Mouse (Mus musculus): ENCODE results near the gene Sphk2. TPM values are rescaled to one million over a fixed set of nuclear protein-coding genes. Genes with fewer than 3 reads are reported as not detected.
"Not testable (repeated sequence)": the region's sequence is repeated elsewhere in the genome, so short reads cannot be mapped to it uniquely, and the experiment has no call there.

Gene Sphk2
- polyA plus RNA-seq, 1 experiment from 2014 or later = 18.5 TPM

DNA sequence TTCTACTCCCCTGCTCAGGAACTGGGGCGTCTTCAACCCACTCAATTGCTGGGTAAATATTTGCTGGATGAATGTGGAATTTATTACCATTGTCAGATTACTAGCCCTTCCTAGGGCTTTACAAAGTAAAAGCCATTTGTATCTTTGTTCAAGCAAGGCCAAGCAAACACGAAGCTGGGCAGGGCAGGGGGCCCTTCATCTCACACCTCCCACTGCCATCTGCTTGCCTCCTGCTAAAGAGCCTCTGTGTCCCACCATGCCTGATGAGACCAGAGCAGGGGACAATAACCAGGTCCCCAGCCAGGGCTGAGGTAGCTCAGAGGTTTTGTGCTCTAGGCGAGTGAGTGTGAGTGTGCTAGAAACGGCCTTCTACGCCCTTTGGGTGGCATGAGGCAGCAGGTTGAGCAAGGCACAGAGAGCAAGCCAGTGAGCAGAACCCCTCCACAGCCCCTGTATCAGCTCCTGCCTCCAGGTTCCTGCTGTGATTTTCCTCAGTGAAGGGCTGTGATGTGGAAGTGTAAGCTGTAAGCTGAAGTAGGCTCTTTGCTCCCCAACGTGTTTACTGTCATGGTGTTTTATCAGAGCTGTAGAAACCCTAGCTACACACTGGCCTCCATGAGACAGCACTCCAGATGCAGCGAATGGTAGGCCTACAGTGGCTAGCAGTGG, 40.0 kb downstream of the Sphk2 start:
- H3K9ac ChIP-seq = no peak overlapping the region
- ATAC-seq (ENCODE audit: insufficient number of reproducible peaks, low FRiP score) = no peak
- WGBS = 65% methylated on average over 7 of the region's 7 CpGs
- H3K9me3 ChIP-seq (replicated peaks) = no peaks in the 10 kb centered on the region
- no peaks in the 10 kb centered on the region for H3K27me3 ChIP-seq (replicated peaks)
- H3K4me3 ChIP-seq = no peak overlapping the region
- no peak overlapping the region for H3K4me2 ChIP-seq
- no peaks in the 10 kb centered on the region for H3K36me3 ChIP-seq
- H3K4me1 ChIP-seq (replicated peaks) = peaks cover 26% of the 10 kb centered on the region
- H3K27ac ChIP-seq (ENCODE audit: poor library complexity, severe bottlenecking) = no peak overlapping the region

DNA sequence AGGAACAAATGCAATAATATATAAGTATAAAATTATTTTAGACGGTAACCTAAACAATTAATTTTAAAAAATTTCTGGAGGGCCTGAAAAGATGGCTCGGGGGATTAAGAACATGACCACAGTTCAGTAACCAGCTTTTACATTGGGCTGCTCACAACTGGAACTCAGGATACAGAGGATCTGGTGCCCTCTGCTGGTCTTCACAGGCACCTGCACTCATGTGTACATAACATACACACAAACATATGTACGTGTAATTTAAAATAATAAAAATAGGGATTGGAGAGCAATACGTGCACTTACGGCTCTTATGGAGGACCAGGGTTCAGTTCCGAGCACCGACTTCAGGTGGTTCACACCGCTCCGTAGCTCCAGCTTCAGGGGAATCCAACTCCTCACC, 48.9 kb downstream of the Sphk2 start:
- H3K9ac ChIP-seq = no peak overlapping the region
- peaks cover 13% of the 10 kb centered on the region for H3K4me1 ChIP-seq (replicated peaks)
- H3K9me3 ChIP-seq (replicated peaks) = peaks cover 6% of the 10 kb centered on the region
- no peaks in the 10 kb centered on the region for H3K27me3 ChIP-seq (replicated peaks)
- H3K36me3 ChIP-seq = no peaks in the 10 kb centered on the region
- no peak overlapping the region for H3K4me3 ChIP-seq
- no peak overlapping the region for H3K27ac ChIP-seq (ENCODE audit: poor library complexity, severe bottlenecking)
- 92% methylated on average over 9 of the region's 9 CpGs for WGBS
- H3K4me2 ChIP-seq = no peak overlapping the region
- ATAC-seq (ENCODE audit: insufficient number of reproducible peaks, low FRiP score) = no peak

DNA sequence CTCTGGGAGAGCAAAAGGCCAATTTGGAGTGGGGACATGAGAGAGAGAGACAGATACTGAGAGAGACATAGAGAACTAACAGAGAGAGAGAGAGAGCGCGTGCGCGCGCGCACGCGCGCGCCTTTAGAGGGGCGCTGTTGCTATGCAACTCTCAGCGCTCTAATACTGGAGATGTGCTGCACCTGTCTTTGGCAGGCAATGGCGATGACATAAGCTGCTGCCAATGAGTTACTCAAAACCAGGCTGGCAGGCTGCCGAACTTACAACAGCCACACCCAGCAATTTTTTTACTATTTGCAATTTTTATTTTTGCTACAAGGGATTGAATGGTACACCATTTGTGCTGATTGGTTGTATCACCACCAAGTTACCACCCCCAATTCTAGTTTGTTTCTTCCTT, 50.0 kb downstream of the Sphk2 start:
- no peak for ATAC-seq (ENCODE audit: insufficient number of reproducible peaks, low FRiP score)
- Histone ChIP-seq H3K9ac (no peak overlapping the region), H3K9me3 (replicated peaks) (peaks cover 6% of the 10 kb centered on the region), H3K4me3 (no peak overlapping the region), H3K4me1 (replicated peaks) (peaks cover 13% of the 10 kb centered on the region), H3K4me2 (no peak overlapping the region), H3K27ac (ENCODE audit: poor library complexity, severe bottlenecking) (no peak overlapping the region), H3K27me3 (replicated peaks) (no peaks in the 10 kb centered on the region), H3K36me3 (no peaks in the 10 kb centered on the region)
- 64% methylated on average over 14 of the region's 14 CpGs for WGBS

DNA sequence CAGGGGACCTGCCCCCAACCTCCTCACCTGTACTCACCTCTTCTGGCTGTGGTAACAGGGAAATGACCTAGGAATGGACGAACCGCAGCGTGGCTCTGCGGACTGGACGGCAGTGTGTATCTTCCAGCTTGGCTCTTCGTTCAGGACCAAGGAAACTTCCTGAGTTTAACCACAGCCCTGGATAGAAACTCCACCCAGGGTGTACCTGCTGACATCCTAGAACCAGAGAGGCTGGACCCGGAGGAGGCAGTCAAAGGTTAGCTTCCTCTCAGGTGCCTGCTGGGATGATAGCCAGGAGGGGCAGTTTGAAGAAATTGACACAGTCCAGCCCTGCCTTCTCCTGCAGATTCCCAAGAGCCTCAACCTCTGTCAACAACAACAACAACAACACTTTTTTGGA, 51.6 kb downstream of the Sphk2 start, which contains the start of gene Fut2:
TSS of gene Fut2 (minus strand) at position 234 of the 400 bp plus-strand sequence.
- Histone ChIP-seq H3K4me1 (replicated peaks) (peaks cover 13% of the 10 kb centered on the region), H3K9me3 (replicated peaks) (peaks cover 3% of the 10 kb centered on the region), H3K4me3 (no peak within 1 kb of the TSS), H3K27ac (ENCODE audit: poor library complexity, severe bottlenecking) (no peak within 1 kb of the TSS), H3K27me3 (replicated peaks) (no peaks in the 10 kb centered on the region), H3K4me2 (no peak within 1 kb of the TSS), H3K36me3 (no peaks in the 10 kb centered on the region), H3K9ac (no peak within 1 kb of the TSS)
- ATAC-seq (ENCODE audit: insufficient number of reproducible peaks, low FRiP score) = no peak
- WGBS = 72% methylated on average over 7 of the region's 7 CpGs

DNA sequence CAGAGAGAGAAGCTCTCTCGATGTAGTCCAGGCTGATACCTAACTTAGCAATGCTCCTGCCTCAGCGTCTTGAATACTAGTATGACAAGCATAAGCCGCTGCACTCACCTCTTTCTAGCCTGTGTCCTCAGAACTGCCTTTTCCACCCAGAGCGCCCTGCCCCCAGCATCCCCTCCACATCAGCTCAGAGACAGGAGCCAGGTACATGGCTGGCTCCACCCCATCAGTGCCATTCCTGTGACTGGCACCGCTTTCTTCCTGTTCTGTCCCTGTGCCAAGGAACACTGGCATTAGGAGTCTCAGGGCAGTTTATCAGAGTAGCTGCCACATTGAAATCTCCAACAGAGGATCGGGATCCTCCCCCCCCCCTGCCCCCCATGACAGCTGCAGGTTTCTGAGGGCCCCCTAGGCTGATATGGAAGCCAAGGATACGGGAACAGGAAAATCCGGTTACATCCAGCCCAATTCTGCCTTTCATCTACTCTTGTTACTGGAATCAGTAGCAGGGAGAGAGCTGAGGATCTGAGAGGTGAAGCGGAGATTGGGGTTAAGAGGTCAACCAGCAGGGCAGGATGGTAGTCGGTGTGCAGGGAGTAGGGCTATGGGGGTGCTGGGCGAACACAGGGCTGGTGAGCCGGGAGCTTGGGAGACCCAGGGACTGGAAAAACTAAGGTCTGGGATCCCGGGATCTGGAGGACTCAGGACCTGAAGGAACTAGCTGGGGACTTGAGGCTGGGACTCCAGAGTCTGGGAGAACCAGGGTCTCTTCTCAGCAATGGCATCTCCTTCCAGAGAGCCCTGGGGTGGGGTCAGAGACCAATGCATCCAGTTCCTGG, 52.3 kb downstream of the Sphk2 start:
- Histone ChIP-seq H3K9ac (no peak overlapping the region), H3K4me2 (no peak overlapping the region), H3K4me3 (no peak overlapping the region), H3K27me3 (replicated peaks) (no peaks in the 10 kb centered on the region), H3K9me3 (replicated peaks) (peaks cover 3% of the 10 kb centered on the region), H3K36me3 (no peaks in the 10 kb centered on the region), H3K27ac (ENCODE audit: poor library complexity, severe bottlenecking) (no peak overlapping the region), H3K4me1 (replicated peaks) (peaks cover 13% of the 10 kb centered on the region)
- no peak for ATAC-seq (ENCODE audit: insufficient number of reproducible peaks, low FRiP score)
- WGBS = 49% methylated on average over 13 of the region's 13 CpGs

DNA sequence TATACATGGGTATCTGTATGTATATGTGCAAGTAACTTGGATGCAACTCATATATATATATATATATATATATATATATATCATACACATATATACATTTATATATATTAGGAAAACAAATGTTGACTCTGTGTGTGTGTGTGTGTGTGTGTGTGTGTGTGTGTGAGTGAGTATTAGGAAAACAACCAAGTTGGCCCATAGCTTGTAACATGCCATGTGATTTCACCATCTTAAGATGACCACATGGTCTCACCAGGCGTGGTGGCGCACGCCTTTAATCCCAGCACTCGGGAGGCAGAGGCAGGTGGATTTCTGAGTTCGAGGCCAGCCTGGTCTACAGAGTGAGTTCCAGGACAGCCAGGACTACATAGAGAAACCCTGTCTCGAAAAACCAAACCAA, 56.1 kb downstream of the Sphk2 start:
- not testable (repeated sequence) for H3K9ac ChIP-seq; H3K9me3 ChIP-seq (replicated peaks); H3K27ac ChIP-seq (ENCODE audit: poor library complexity, severe bottlenecking); H3K27me3 ChIP-seq (replicated peaks); H3K4me3 ChIP-seq; H3K4me2 ChIP-seq; H3K36me3 ChIP-seq; ATAC-seq (ENCODE audit: insufficient number of reproducible peaks, low FRiP score)
- WGBS = 85% methylated on average over 6 of the region's 6 CpGs
- H3K4me1 ChIP-seq (replicated peaks) = peaks cover 13% of the 10 kb centered on the region

DNA sequence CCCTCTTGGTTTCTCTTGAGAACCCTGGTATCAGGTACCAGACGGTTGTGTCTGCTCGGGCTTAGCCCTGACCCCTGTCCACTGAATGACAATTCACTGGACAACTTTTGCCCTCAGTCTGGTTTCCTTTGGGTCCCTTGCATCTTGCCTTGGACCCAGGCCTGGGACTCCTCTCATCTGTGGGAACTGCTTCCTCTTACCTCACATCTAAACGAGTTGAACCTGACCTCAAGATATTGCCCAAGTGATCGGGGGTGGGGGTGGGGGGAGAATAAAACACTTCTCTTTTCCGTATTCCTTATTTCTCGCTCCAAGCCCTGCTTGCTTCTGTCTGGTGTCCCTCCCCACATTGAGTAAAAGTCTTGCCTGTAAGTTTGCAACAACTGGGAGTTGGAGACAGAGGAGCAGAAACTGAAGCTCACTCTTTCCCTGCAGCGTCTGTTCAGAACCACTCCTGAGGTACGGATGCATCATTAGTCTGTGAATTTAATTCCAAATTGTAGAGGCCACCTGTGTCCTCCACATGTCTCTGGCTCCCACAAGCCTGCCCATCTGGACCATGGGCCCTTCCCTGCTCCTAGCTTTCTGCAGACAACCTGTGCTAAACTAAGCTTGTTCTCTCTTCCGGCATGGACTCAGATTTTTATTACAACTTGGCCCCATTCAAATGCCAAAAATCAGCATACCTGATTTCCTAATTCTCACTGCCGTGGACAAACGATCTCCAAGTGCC, 56.9 kb downstream of the Sphk2 start:
- no peak overlapping the region for H3K27ac ChIP-seq (ENCODE audit: poor library complexity, severe bottlenecking)
- no peaks in the 10 kb centered on the region for H3K36me3 ChIP-seq
- no peak overlapping the region for H3K4me3 ChIP-seq
- peaks cover 12% of the 10 kb centered on the region for H3K4me1 ChIP-seq (replicated peaks)
- 77% methylated on average over 11 of the region's 11 CpGs for WGBS
- H3K27me3 ChIP-seq (replicated peaks) = no peaks in the 10 kb centered on the region
- no peak for ATAC-seq (ENCODE audit: insufficient number of reproducible peaks, low FRiP score)
- H3K4me2 ChIP-seq = no peak overlapping the region
- H3K9me3 ChIP-seq (replicated peaks) = peaks cover 7% of the 10 kb centered on the region; the same call in 1 of the 2 replicates
- no peak overlapping the region for H3K9ac ChIP-seq

Other genes with a start within 250 kb of the Sphk2 start
- 0.87 TPM in 2 replicates for gene Tulp2, start 236.1 kb downstream of the Sphk2 start, polyA plus RNA-seq (2016; fragmentation: Nextera tagmentation; extraction: Ambion mirVana)
- not detected in 2 replicates for gene Gm45808, start 231.2 kb downstream of the Sphk2 start, polyA plus RNA-seq (2016; fragmentation: Nextera tagmentation; extraction: Ambion mirVana)
- 4.2 and 4.3 TPM in 2 replicates for gene Dhdh, start 229.2 kb downstream of the Sphk2 start, polyA plus RNA-seq (2016; fragmentation: Nextera tagmentation; extraction: Ambion mirVana)
- 176 and 185 TPM in 2 replicates for gene Nucb1, start 207.6 kb downstream of the Sphk2 start, polyA plus RNA-seq (2016; fragmentation: Nextera tagmentation; extraction: Ambion mirVana)
- gene Ppp1r15a, start 191.7 kb downstream of the Sphk2 start, polyA plus RNA-seq (2016; fragmentation: Nextera tagmentation; extraction: Ambion mirVana) = 33.7 and 35.2 TPM in 2 replicates
- gene Plekha4, start 191.7 kb downstream of the Sphk2 start, polyA plus RNA-seq (2016; fragmentation: Nextera tagmentation; extraction: Ambion mirVana) = 0.57 and 0.68 TPM in 2 replicates
- 0.64 and 0.70 TPM in 2 replicates for gene Hsd17b14, start 163.1 kb downstream of the Sphk2 start, polyA plus RNA-seq (2016; fragmentation: Nextera tagmentation; extraction: Ambion mirVana)
- gene Bcat2, start 147.8 kb downstream of the Sphk2 start, polyA plus RNA-seq (2016; fragmentation: Nextera tagmentation; extraction: Ambion mirVana) = 64.7 and 66.6 TPM in 2 replicates
- not detected in 2 replicates for gene Fgf21, start 102.5 kb downstream of the Sphk2 start, polyA plus RNA-seq (2016; fragmentation: Nextera tagmentation; extraction: Ambion mirVana)
- gene Fut1, start 100.7 kb downstream of the Sphk2 start, polyA plus RNA-seq (2016; fragmentation: Nextera tagmentation; extraction: Ambion mirVana) = not detected in 2 replicates
- gene Izumo1, start 96.2 kb downstream of the Sphk2 start, polyA plus RNA-seq (2016; fragmentation: Nextera tagmentation; extraction: Ambion mirVana) = 0.35 and 0.65 TPM in 2 replicates
- gene Rasip1, start 90.5 kb downstream of the Sphk2 start, polyA plus RNA-seq (2016; fragmentation: Nextera tagmentation; extraction: Ambion mirVana) = 36.1 and 38.1 TPM in 2 replicates
- 3.3 and 5.4 TPM in 2 replicates for gene Mamstr, start 78.0 kb downstream of the Sphk2 start, polyA plus RNA-seq (2016; fragmentation: Nextera tagmentation; extraction: Ambion mirVana)
- 0.77 TPM in 2 replicates for gene Fut2, start 51.6 kb downstream of the Sphk2 start, polyA plus RNA-seq (2016; fragmentation: Nextera tagmentation; extraction: Ambion mirVana)
- gene Ntn5, start 34.0 kb downstream of the Sphk2 start, polyA plus RNA-seq (2016; fragmentation: Nextera tagmentation; extraction: Ambion mirVana) = not detected in 2 replicates
- 0.18 and 0.49 TPM in 2 replicates for gene Sec1, start 23.6 kb downstream of the Sphk2 start, polyA plus RNA-seq (2016; fragmentation: Nextera tagmentation; extraction: Ambion mirVana)
- gene Car11, start 18.2 kb downstream of the Sphk2 start, polyA plus RNA-seq (2016; fragmentation: Nextera tagmentation; extraction: Ambion mirVana) = 5.4 and 5.8 TPM in 2 replicates
- 4.1 and 5.3 TPM in 2 replicates for gene Dbp, start 12.9 kb downstream of the Sphk2 start, polyA plus RNA-seq (2016; fragmentation: Nextera tagmentation; extraction: Ambion mirVana)
- gene Rpl18, start 2.5 kb downstream of the Sphk2 start, polyA plus RNA-seq (2016; fragmentation: Nextera tagmentation; extraction: Ambion mirVana) = 603 and 625 TPM in 2 replicates
- gene Fam83e, start 3.2 kb upstream of the Sphk2 start, polyA plus RNA-seq (2016; fragmentation: Nextera tagmentation; extraction: Ambion mirVana) = 0.29 and 0.33 TPM in 2 replicates
- not detected in 2 replicates for gene Spaca4, start 7.8 kb upstream of the Sphk2 start, polyA plus RNA-seq (2016; fragmentation: Nextera tagmentation; extraction: Ambion mirVana)
- 0.53 and 0.86 TPM in 2 replicates for gene Lmtk3, start 65.7 kb upstream of the Sphk2 start, polyA plus RNA-seq (2016; fragmentation: Nextera tagmentation; extraction: Ambion mirVana)
- gene Sult2b1, start 66.7 kb upstream of the Sphk2 start, polyA plus RNA-seq (2016; fragmentation: Nextera tagmentation; extraction: Ambion mirVana) = 0.23 and 0.40 TPM in 2 replicates
- 108 and 115 TPM in 2 replicates for gene Cyth2, start 96.6 kb upstream of the Sphk2 start, polyA plus RNA-seq (2016; fragmentation: Nextera tagmentation; extraction: Ambion mirVana)
- 0.63 and 0.70 TPM in 2 replicates for gene Kcnj14, start 106.8 kb upstream of the Sphk2 start, polyA plus RNA-seq (2016; fragmentation: Nextera tagmentation; extraction: Ambion mirVana)
- 43.9 and 46.6 TPM in 2 replicates for gene Grwd1, start 112.9 kb upstream of the Sphk2 start, polyA plus RNA-seq (2016; fragmentation: Nextera tagmentation; extraction: Ambion mirVana)
- 53.4 and 55.5 TPM in 2 replicates for gene Kdelr1, start 154.8 kb upstream of the Sphk2 start, polyA plus RNA-seq (2016; fragmentation: Nextera tagmentation; extraction: Ambion mirVana)
- gene Grin2d, start 160.4 kb upstream of the Sphk2 start, polyA plus RNA-seq (2016; fragmentation: Nextera tagmentation; extraction: Ambion mirVana) = 0.37 and 0.42 TPM in 2 replicates
- 0.89 and 1.2 TPM in 2 replicates for gene Syngr4, start 178.7 kb upstream of the Sphk2 start, polyA plus RNA-seq (2016; fragmentation: Nextera tagmentation; extraction: Ambion mirVana)
- 5.8 and 7.2 TPM in 2 replicates for gene Tmem143, start 178.9 kb upstream of the Sphk2 start, polyA plus RNA-seq (2016; fragmentation: Nextera tagmentation; extraction: Ambion mirVana)
- gene Emp3, start 203.4 kb upstream of the Sphk2 start, polyA plus RNA-seq (2016; fragmentation: Nextera tagmentation; extraction: Ambion mirVana) = 63.1 and 69.0 TPM in 2 replicates
- 2.4 and 3.5 TPM in 2 replicates for gene Ccdc114, start 206.1 kb upstream of the Sphk2 start, polyA plus RNA-seq (2016; fragmentation: Nextera tagmentation; extraction: Ambion mirVana)